Mouse (Mus musculus): ENCODE measurements around the gene Ccin.

DNA sequence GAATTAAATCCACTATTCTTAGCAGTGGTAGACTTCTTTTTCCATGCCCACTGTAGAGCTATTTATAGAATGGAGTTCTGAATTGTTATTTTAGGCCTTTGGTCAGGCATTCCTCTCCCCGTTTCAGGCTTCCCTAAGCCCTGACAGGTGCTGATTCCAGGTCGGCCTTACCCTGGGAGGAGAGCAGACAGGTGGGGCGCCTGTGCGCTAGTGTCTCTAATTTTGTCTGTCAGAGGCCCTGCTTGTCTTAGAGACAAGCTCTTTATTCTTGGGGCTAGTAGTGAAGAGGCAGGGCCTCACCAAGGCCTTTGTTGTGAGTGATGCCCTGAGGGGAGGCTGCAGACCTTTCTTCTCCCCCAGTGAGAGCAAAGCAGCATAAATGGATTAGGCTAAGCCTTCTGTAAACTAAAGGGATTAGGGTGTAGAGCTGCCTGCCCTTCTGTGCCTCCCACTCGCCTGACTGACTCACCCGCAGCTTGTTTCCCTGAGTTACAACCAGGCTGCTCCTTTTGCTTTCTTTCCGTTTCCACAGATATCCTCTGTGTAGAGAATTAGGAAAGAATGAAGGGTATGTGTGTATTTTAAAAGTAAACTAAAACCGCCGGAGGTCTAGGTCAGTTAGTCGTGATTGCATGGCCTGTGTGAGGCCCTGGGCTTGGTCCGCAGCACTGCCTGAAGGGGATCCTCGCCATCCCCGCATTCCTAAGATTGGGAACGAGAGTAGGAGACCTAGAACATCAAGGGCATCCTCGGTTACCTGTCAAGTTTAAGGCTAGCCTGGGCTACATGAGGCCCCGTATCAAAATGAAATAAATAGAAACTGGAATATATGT, 45.2 kb downstream of the Ccin start:
- TF ChIP-seq POLR2A (IDR thresholded peaks at IDR 0.05; ENCODE audit: control insufficient read depth, low read depth, low read length) (no peak), CTCF (IDR thresholded peaks at IDR 0.05; ENCODE audit: control insufficient read depth, insufficient read depth, insufficient replicate concordance, low read depth, low read length) (no peak)
